Mouse (Mus musculus): ENCODE data around the gene Tnfrsf8. TPM values are rescaled to one million over a fixed set of nuclear protein-coding genes. Genes with fewer than 3 reads are reported as not detected.
"Not testable (repeated sequence)": the region's sequence is repeated elsewhere in the genome, so short reads cannot be mapped to it uniquely, and the experiment has no call there.

Gene Tnfrsf8
- polyA plus RNA-seq, 1 experiment from 2014 or later: 0.08 TPM

GRCm38 (mm10) chr4:145316708-145317107 lies 1.7 kb upstream of the Tnfrsf8 start:
- no peaks in the 10 kb centered on the region for H3K36me3 ChIP-seq (ENCODE audit: control insufficient read depth, insufficient read depth, low read length)
- no peaks in the 10 kb centered on the region for H3K4me1 ChIP-seq (ENCODE audit: control insufficient read depth, insufficient read depth, low read length)
- H3K27ac ChIP-seq (replicated peaks; ENCODE audit: low read depth, low read length): no peak overlapping the region
- no peak overlapping the region for H3K4me2 ChIP-seq (ENCODE audit: low read depth, severe bottlenecking)
- no peaks in the 10 kb centered on the region for H3K9me3 ChIP-seq (ENCODE audit: control insufficient read depth, low read length)
- DNase-seq (ENCODE audit: low spot score) (no peak), ATAC-seq (ENCODE audit: insufficient number of reproducible peaks, low FRiP score, low TSS enrichment, low read depth) (no peak)
- no peak overlapping the region for H3K9ac ChIP-seq (ENCODE audit: low read length)
- peaks cover 7% of the 10 kb centered on the region; the same call in 1 of the 2 replicates for H3K27me3 ChIP-seq (ENCODE audit: control insufficient read depth, insufficient read depth, low read length)
- 81% methylated on average over 5 of the region's 5 CpGs for WGBS
- no peak overlapping the region for H3K4me3 ChIP-seq (ENCODE audit: low read depth, low read length)

GRCm38 (mm10) chr4:145313966-145314365 lies 998 bp downstream of the Tnfrsf8 start:
- no peaks in the 10 kb centered on the region for H3K36me3 ChIP-seq (ENCODE audit: control insufficient read depth, insufficient read depth, low read length)
- H3K27ac ChIP-seq (replicated peaks; ENCODE audit: low read depth, low read length): no peak overlapping the region
- no peaks in the 10 kb centered on the region for H3K9me3 ChIP-seq (ENCODE audit: control insufficient read depth, low read length)
- H3K27me3 ChIP-seq (ENCODE audit: control insufficient read depth, insufficient read depth, low read length): peaks cover 7% of the 10 kb centered on the region; the same call in 1 of the 2 replicates
- 83% methylated on average over 4 of the region's 4 CpGs for WGBS
- H3K9ac ChIP-seq (ENCODE audit: low read length): no peak overlapping the region
- no peak overlapping the region for H3K4me2 ChIP-seq (ENCODE audit: low read depth, severe bottlenecking)
- no peak for ATAC-seq (ENCODE audit: insufficient number of reproducible peaks, low FRiP score, low TSS enrichment, low read depth)
- H3K4me3 ChIP-seq (ENCODE audit: low read depth, low read length): no peak overlapping the region
- no peaks in the 10 kb centered on the region for H3K4me1 ChIP-seq (ENCODE audit: control insufficient read depth, insufficient read depth, low read length)
- DNase-seq (ENCODE audit: low spot score): no peak

GRCm38 (mm10) chr4:145313256-145313655 lies 1.7 kb downstream of the Tnfrsf8 start:
- DNase-seq (ENCODE audit: low spot score) (no peak), ATAC-seq (ENCODE audit: insufficient number of reproducible peaks, low FRiP score, low TSS enrichment, low read depth) (no peak)
- Histone ChIP-seq H3K27ac (replicated peaks; ENCODE audit: low read depth, low read length) (no peak overlapping the region), H3K9ac (ENCODE audit: low read length) (no peak overlapping the region), H3K4me2 (ENCODE audit: low read depth, severe bottlenecking) (no peak overlapping the region), H3K27me3 (ENCODE audit: control insufficient read depth, insufficient read depth, low read length) (peaks cover 7% of the 10 kb centered on the region; the same call in 1 of the 2 replicates), H3K9me3 (ENCODE audit: control insufficient read depth, low read length) (no peaks in the 10 kb centered on the region), H3K36me3 (ENCODE audit: control insufficient read depth, insufficient read depth, low read length) (no peaks in the 10 kb centered on the region), H3K4me3 (ENCODE audit: low read depth, low read length) (no peak overlapping the region), H3K4me1 (ENCODE audit: control insufficient read depth, insufficient read depth, low read length) (no peaks in the 10 kb centered on the region)
- 96% methylated on average over 3 of the region's 3 CpGs for WGBS

- Histone ChIP-seq H3K27ac (replicated peaks; ENCODE audit: low read depth, low read length) (no peak overlapping the region), H3K9me3 (ENCODE audit: control insufficient read depth, low read length) (no peaks in the 10 kb centered on the region), H3K4me1 (ENCODE audit: control insufficient read depth, insufficient read depth, low read length) (no peaks in the 10 kb centered on the region), H3K4me2 (ENCODE audit: low read depth, severe bottlenecking) (no peak overlapping the region), H3K27me3 (ENCODE audit: control insufficient read depth, insufficient read depth, low read length) (peaks cover 7% of the 10 kb centered on the region; the same call in 1 of the 2 replicates), H3K4me3 (ENCODE audit: low read depth, low read length) (no peak overlapping the region), H3K36me3 (ENCODE audit: control insufficient read depth, insufficient read depth, low read length) (no peaks in the 10 kb centered on the region), H3K9ac (ENCODE audit: low read length) (no peak overlapping the region)
- ATAC-seq (ENCODE audit: insufficient number of reproducible peaks, low FRiP score, low TSS enrichment, low read depth) (no peak), DNase-seq (ENCODE audit: low spot score) (no peak)
- WGBS: 77% methylated on average over 7 of the region's 7 CpGs
These were observed 2.4 kb downstream of the Tnfrsf8 start for GRCm38 (mm10) chr4:145312530-145312929.

- no peaks in the 10 kb centered on the region for H3K4me1 ChIP-seq (ENCODE audit: control insufficient read depth, insufficient read depth, low read length)
- no peak overlapping the region for H3K9ac ChIP-seq (ENCODE audit: low read length)
- no peaks in the 10 kb centered on the region for H3K9me3 ChIP-seq (ENCODE audit: control insufficient read depth, low read length)
- no peaks in the 10 kb centered on the region for H3K36me3 ChIP-seq (ENCODE audit: control insufficient read depth, insufficient read depth, low read length)
- DNase-seq (ENCODE audit: low spot score): no peak
- no peak for ATAC-seq (ENCODE audit: insufficient number of reproducible peaks, low FRiP score, low TSS enrichment, low read depth)
- WGBS: 85% methylated on average over 2 of the region's 2 CpGs
- no peak overlapping the region for H3K4me3 ChIP-seq (ENCODE audit: low read depth, low read length)
- no peak overlapping the region for H3K27ac ChIP-seq (replicated peaks; ENCODE audit: low read depth, low read length)
- H3K27me3 ChIP-seq (ENCODE audit: control insufficient read depth, insufficient read depth, low read length): peaks cover 5% of the 10 kb centered on the region; the same call in 1 of the 2 replicates
- no peak overlapping the region for H3K4me2 ChIP-seq (ENCODE audit: low read depth, severe bottlenecking)
These were observed 4.1 kb downstream of the Tnfrsf8 start for GRCm38 (mm10) chr4:145310859-145311258.

- WGBS: 35% methylated on average over 4 of the region's 4 CpGs
- Histone ChIP-seq H3K4me1 (ENCODE audit: control insufficient read depth, insufficient read depth, low read length) (no peaks in the 10 kb centered on the region), H3K4me2 (ENCODE audit: low read depth, severe bottlenecking) (no peak overlapping the region), H3K4me3 (ENCODE audit: low read depth, low read length) (no peak overlapping the region), H3K27ac (replicated peaks; ENCODE audit: low read depth, low read length) (no peak overlapping the region), H3K9ac (ENCODE audit: low read length) (no peak overlapping the region), H3K9me3 (ENCODE audit: control insufficient read depth, low read length) (no peaks in the 10 kb centered on the region), H3K36me3 (ENCODE audit: control insufficient read depth, insufficient read depth, low read length) (no peaks in the 10 kb centered on the region), H3K27me3 (ENCODE audit: control insufficient read depth, insufficient read depth, low read length) (no peaks in the 10 kb centered on the region)
- no peak for DNase-seq (ENCODE audit: low spot score)
- ATAC-seq (ENCODE audit: insufficient number of reproducible peaks, low FRiP score, low TSS enrichment, low read depth): no peak
These were observed 8.5 kb downstream of the Tnfrsf8 start for GRCm38 (mm10) chr4:145306422-145306821.

GRCm38 (mm10) chr4:145305661-145306362 lies 9.2 kb downstream of the Tnfrsf8 start:
- not testable (repeated sequence) for DNase-seq (ENCODE audit: low spot score); H3K4me1 ChIP-seq (ENCODE audit: control insufficient read depth, insufficient read depth, low read length); H3K4me3 ChIP-seq (ENCODE audit: low read depth, low read length); H3K9me3 ChIP-seq (ENCODE audit: control insufficient read depth, low read length); H3K4me2 ChIP-seq (ENCODE audit: low read depth, severe bottlenecking); ATAC-seq (ENCODE audit: insufficient number of reproducible peaks, low FRiP score, low TSS enrichment, low read depth); H3K27me3 ChIP-seq (ENCODE audit: control insufficient read depth, insufficient read depth, low read length); H3K27ac ChIP-seq (replicated peaks; ENCODE audit: low read depth, low read length); H3K9ac ChIP-seq (ENCODE audit: low read length); H3K36me3 ChIP-seq (ENCODE audit: control insufficient read depth, insufficient read depth, low read length)
- WGBS: 41% methylated on average over 2 of the region's 2 CpGs

- WGBS: 87% methylated on average over 4 of the region's 4 CpGs
- no peak overlapping the region for H3K4me3 ChIP-seq (ENCODE audit: low read depth, low read length)
- ATAC-seq (ENCODE audit: insufficient number of reproducible peaks, low FRiP score, low TSS enrichment, low read depth): no peak
These were observed 10.9 kb downstream of the Tnfrsf8 start for GRCm38 (mm10) chr4:145304109-145304508.

More at GRCm38 (mm10) chr4:145304109-145304508, 10.9 kb downstream of the Tnfrsf8 start:
- Histone ChIP-seq H3K36me3 (ENCODE audit: control insufficient read depth, insufficient read depth, low read length) (no peaks in the 10 kb centered on the region), H3K27ac (replicated peaks; ENCODE audit: low read depth, low read length) (no peak overlapping the region), H3K27me3 (ENCODE audit: control insufficient read depth, insufficient read depth, low read length) (no peaks in the 10 kb centered on the region), H3K9ac (ENCODE audit: low read length) (no peak overlapping the region), H3K9me3 (ENCODE audit: control insufficient read depth, low read length) (no peaks in the 10 kb centered on the region; the same call in 1 of the 2 replicates), H3K4me2 (ENCODE audit: low read depth, severe bottlenecking) (no peak overlapping the region; the same call in 1 of the 2 replicates), H3K4me1 (ENCODE audit: control insufficient read depth, insufficient read depth, low read length) (no peaks in the 10 kb centered on the region)
- DNase-seq (ENCODE audit: low spot score): no peak
